Mouse (Mus musculus): ENCODE measurements around the gene Dusp18. TPM values are rescaled to one million over a fixed set of nuclear protein-coding genes. Genes with fewer than 3 reads are reported as not detected.

The Dusp18 gene
- polyA plus RNA-seq, 1 experiment from 2014 or later = 6.4 TPM

DNA sequence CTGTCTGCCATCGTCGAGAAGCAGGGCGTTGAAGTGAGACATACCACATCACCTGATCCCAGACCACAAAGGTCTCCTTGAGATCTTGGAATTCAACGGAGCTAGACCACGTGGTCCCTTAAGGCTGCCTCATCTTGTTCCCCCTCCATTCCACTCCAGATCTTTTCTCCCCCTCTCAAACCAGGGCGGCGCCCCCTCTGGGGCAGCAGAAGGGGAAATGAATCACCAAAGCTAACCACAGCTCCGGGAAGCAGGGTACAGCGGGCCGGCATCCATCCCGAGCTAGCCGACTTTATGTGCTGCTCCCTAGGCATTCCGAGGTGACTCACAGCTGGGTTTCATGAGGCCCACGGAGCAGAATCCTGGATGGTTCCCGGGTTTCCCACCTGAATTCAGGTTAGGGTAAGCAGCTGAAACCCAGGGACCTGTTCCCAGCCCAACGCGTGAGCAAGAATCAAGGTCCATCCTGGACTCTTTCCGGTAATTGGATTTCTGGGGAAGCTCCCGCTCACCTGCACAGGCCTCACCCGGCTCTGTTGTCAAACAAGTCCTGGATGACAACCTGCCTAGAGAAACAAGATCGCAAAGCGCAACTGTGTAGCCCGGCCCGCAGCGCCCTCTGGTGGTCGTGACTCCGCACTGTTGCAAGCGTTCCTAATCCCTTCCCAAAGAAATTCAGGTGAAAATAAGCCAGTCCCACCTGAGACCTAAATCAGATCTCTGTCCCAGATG, 19.2 kb downstream of the Dusp18 start, which contains the start of gene Slc35e4:
Slc35e4 (minus strand) TSS at position 556 of the 732 bp plus-strand sequence.
- H3K36me3 ChIP-seq = no peaks in the 10 kb centered on the region
- no peaks in the 10 kb centered on the region for H3K9me3 ChIP-seq
- H3K4me1 ChIP-seq (replicated peaks) = peaks cover 23% of the 10 kb centered on the region
- under 1% methylated on average over 28 of the region's 28 CpGs for WGBS
- H3K9ac ChIP-seq = peak within 1 kb of the TSS; percentile 43
- peaks cover 10% of the 10 kb centered on the region for H3K27me3 ChIP-seq (replicated peaks)
- H3K27ac ChIP-seq = peak within 1 kb of the TSS; percentile 22; the same call in 1 of the 2 replicates
- H3K4me2 ChIP-seq (replicated peaks) = peak within 1 kb of the TSS; percentile 95
- ATAC-seq = peak; percentile 77
- H3K4me3 ChIP-seq (replicated peaks) = peak within 1 kb of the TSS; percentile 62

- Histone ChIP-seq H3K4me2 (replicated peaks) (no peak overlapping the region), H3K4me3 (replicated peaks) (no peak overlapping the region), H3K9me3 (no peaks in the 10 kb centered on the region), H3K27me3 (replicated peaks) (no peaks in the 10 kb centered on the region; the same call in 1 of the 2 replicates), H3K27ac (no peak overlapping the region), H3K4me1 (replicated peaks) (peaks cover 6% of the 10 kb centered on the region; the same call in 1 of the 2 replicates), H3K36me3 (no peaks in the 10 kb centered on the region), H3K9ac (no peak overlapping the region)
- ATAC-seq = no peak
- 51% methylated on average over 1 of the region's 1 CpGs for WGBS
These were observed 23.7 kb downstream of the Dusp18 start for GRCm38 (mm10) chr11:3918738-3919137.

DNA sequence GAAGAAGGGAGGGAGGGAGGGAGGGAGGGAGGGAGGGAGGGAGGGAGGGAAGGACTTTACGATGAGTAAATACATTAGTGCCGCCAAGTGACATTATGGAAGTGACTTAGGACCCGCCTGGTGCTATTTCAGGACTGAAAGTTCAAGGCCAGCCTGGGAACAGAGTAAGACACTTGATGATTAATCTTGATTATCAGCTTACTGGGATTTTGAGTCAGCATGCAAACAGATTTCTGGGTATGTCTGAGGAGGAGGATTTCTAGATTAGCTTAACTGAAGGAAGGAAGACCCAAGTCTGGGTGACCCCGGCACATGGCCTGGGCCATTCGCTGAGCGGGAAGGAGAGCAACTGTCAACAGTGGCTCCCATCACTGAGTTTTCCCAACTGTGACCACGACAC, 25.4 kb downstream of the Dusp18 start:
- no peak overlapping the region for H3K4me3 ChIP-seq (replicated peaks)
- no peak overlapping the region for H3K9ac ChIP-seq
- H3K27ac ChIP-seq = no peak overlapping the region
- no peak overlapping the region for H3K4me2 ChIP-seq (replicated peaks)
- no peaks in the 10 kb centered on the region for H3K9me3 ChIP-seq
- no peaks in the 10 kb centered on the region; the same call in 1 of the 2 replicates for H3K27me3 ChIP-seq (replicated peaks)
- no peaks in the 10 kb centered on the region for H3K36me3 ChIP-seq
- ATAC-seq = no peak
- WGBS = 87% methylated on average over 7 of the region's 7 CpGs
- H3K4me1 ChIP-seq (replicated peaks) = no peaks in the 10 kb centered on the region

DNA sequence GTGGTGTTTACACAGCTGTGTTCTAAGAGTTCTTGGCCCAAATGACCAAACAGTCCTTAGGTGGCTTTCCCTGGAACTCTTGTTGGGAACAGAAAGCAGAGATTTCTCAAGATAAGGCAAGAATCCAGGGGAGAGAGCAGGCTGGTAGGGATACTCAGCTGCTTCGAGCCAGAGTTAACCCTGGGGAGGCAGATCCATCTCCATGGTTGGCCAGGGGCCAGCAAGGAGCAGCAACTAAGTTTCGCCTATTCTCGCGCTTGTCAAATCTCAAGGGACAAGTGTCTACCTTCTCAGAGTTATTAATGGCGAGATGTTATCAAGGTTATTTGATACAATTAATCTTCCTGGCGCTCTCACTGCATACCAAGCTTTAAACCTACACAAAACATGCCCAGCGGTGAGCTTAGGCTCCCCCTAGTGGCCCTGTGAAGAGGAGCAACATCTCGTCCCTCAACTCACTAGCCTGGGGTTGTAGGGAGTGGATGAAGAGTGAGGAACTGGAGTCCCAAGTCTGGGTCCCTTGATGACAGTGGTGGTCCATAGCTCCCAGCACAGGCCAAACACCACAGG, 26.3 kb downstream of the Dusp18 start:
- ATAC-seq = no peak
- WGBS = 42% methylated on average over 8 of the region's 8 CpGs
- Histone ChIP-seq H3K9ac (no peak overlapping the region), H3K4me2 (replicated peaks) (no peak overlapping the region), H3K4me1 (replicated peaks) (no peaks in the 10 kb centered on the region), H3K9me3 (no peaks in the 10 kb centered on the region), H3K27ac (no peak overlapping the region), H3K36me3 (no peaks in the 10 kb centered on the region), H3K4me3 (replicated peaks) (no peak overlapping the region), H3K27me3 (replicated peaks) (no peaks in the 10 kb centered on the region)

DNA sequence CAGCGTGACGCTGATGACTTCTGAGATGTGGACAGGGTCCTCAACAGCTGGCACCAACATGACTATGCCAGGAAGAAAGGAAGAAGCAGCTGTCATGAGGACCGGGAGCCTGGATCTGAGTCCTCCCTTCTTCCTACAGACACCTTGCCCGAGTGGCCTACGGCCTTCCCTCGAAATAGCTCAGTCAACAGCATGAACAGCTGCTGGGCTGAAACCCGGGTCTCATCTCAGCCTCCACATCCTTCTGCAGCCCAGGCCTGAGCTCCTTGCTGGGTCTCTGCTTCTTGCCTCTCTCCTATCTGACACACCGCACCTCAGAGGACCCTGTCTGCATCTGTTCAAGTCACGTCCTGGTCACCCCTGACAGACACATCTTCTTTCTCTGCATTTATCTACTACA, 27.1 kb downstream of the Dusp18 start:
- Histone ChIP-seq H3K9ac (no peak overlapping the region), H3K27me3 (replicated peaks) (no peaks in the 10 kb centered on the region), H3K4me2 (replicated peaks) (no peak overlapping the region), H3K36me3 (no peaks in the 10 kb centered on the region), H3K4me1 (replicated peaks) (no peaks in the 10 kb centered on the region), H3K27ac (no peak overlapping the region), H3K9me3 (no peaks in the 10 kb centered on the region), H3K4me3 (replicated peaks) (no peak overlapping the region)
- 93% methylated on average over 9 of the region's 9 CpGs for WGBS
- no peak for ATAC-seq

GRCm38 (mm10) chr11:3922731-3923130, 27.7 kb downstream of the Dusp18 start:
- Histone ChIP-seq H3K4me2 (replicated peaks) (no peak overlapping the region), H3K36me3 (no peaks in the 10 kb centered on the region), H3K27me3 (replicated peaks) (no peaks in the 10 kb centered on the region), H3K4me3 (replicated peaks) (no peak overlapping the region), H3K27ac (no peak overlapping the region), H3K9ac (no peak overlapping the region), H3K4me1 (replicated peaks) (no peaks in the 10 kb centered on the region), H3K9me3 (no peaks in the 10 kb centered on the region)
- no peak for ATAC-seq
- 94% methylated on average over 6 of the region's 6 CpGs for WGBS

GRCm38 (mm10) chr11:3925916-3926315, 30.9 kb downstream of the Dusp18 start:
- H3K27me3 ChIP-seq (replicated peaks) = no peaks in the 10 kb centered on the region
- no peak overlapping the region for H3K27ac ChIP-seq
- no peak overlapping the region for H3K4me3 ChIP-seq (replicated peaks)
- H3K4me1 ChIP-seq (replicated peaks) = peaks cover 2% of the 10 kb centered on the region; the same call in 1 of the 2 replicates
- H3K9ac ChIP-seq = no peak overlapping the region
- no peak overlapping the region for H3K4me2 ChIP-seq (replicated peaks)
- H3K9me3 ChIP-seq = no peaks in the 10 kb centered on the region
- no peak for ATAC-seq
- no peaks in the 10 kb centered on the region for H3K36me3 ChIP-seq
- WGBS = 94% methylated on average over 10 of the region's 10 CpGs

DNA sequence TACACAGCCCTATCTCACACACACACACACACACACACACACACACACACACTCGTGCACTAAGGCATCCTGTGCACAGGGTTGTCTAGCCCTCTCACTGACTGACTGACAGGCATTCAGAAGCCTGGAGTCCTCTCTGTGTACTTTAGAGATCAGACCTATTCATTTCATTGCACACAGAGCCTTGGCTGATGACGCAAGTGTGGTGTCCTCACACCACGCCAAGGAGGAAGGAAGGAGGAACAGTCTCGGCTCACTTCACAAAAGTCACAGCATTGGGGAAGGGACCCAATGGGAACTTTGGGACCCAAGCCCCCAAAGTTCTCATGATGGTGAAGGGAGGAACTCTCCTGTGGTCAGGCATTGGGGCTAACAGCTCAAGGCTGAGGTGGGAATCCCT, 35.0 kb downstream of the Dusp18 start:
- Histone ChIP-seq H3K27me3 (replicated peaks) (no peaks in the 10 kb centered on the region), H3K4me2 (replicated peaks) (no peak overlapping the region), H3K9ac (no peak overlapping the region), H3K4me1 (replicated peaks) (peaks cover 7% of the 10 kb centered on the region; the same call in 1 of the 2 replicates), H3K4me3 (replicated peaks) (no peak overlapping the region), H3K27ac (no peak overlapping the region), H3K36me3 (no peaks in the 10 kb centered on the region), H3K9me3 (no peaks in the 10 kb centered on the region)
- WGBS = 75% methylated on average over 4 of the region's 4 CpGs
- no peak for ATAC-seq

- Histone ChIP-seq H3K27ac (no peak overlapping the region), H3K9me3 (no peaks in the 10 kb centered on the region), H3K36me3 (no peaks in the 10 kb centered on the region), H3K27me3 (replicated peaks) (no peaks in the 10 kb centered on the region), H3K4me3 (replicated peaks) (peak overlapping the region; percentile 49), H3K4me2 (replicated peaks) (peak overlapping the region; percentile 74), H3K9ac (peak overlapping the region; percentile 42; the same call in 1 of the 2 replicates), H3K4me1 (replicated peaks) (peaks cover 7% of the 10 kb centered on the region; the same call in 1 of the 2 replicates)
- WGBS = 34% methylated on average over 6 of the region's 6 CpGs
- no peak for ATAC-seq
These were observed 35.9 kb downstream of the Dusp18 start for GRCm38 (mm10) chr11:3930931-3931330.

GRCm38 (mm10) chr11:3931511-3932211, 36.6 kb downstream of the Dusp18 start, which contains the start of gene Tcn2:
Tcn2 (minus strand) TSS chr11:3932159.
- H3K27ac ChIP-seq = no peak within 1 kb of the TSS

DNA sequence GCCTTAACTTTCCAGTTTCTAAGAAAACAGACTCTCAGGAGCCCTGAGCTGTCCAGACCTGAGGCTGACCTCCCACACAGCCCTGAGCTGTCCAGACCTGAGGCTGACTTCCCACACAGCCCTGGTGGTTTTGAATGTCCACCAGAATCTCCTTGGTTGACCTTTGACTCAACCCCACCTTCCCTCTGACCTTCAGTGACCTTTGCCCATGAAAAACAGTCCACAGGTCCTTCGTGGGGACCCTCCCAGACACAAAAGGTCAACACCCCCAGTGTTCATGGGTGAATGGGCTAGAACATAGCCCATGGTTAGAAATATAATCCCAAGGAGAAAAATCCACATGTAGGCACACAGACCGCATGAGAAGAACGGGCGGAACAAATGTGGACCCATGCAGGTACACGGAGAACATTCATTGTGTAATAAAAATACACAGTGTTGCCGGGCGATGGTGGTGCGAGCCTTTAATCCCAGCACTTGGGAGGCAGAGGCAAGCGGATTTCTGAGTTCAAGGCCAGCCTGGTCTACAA, 38.8 kb downstream of the Dusp18 start:
- Histone ChIP-seq H3K9me3 (no peaks in the 10 kb centered on the region), H3K27ac (no peak overlapping the region), H3K27me3 (replicated peaks) (no peaks in the 10 kb centered on the region), H3K4me3 (replicated peaks) (no peak overlapping the region), H3K4me1 (replicated peaks) (peaks cover 7% of the 10 kb centered on the region; the same call in 1 of the 2 replicates), H3K9ac (no peak overlapping the region), H3K4me2 (replicated peaks) (no peak overlapping the region), H3K36me3 (no peaks in the 10 kb centered on the region)
- WGBS = 90% methylated on average over 9 of the region's 9 CpGs
- ATAC-seq = no peak

More at GRCm38 (mm10) chr11:3931511-3932211, 36.6 kb downstream of the Dusp18 start, which contains the start of gene Tcn2:
- H3K4me1 ChIP-seq (replicated peaks) = peaks cover 7% of the 10 kb centered on the region; the same call in 1 of the 2 replicates
- peak within 1 kb of the TSS; percentile 49 for H3K4me3 ChIP-seq (replicated peaks)
- H3K4me2 ChIP-seq (replicated peaks) = peak within 1 kb of the TSS; percentile 74
- H3K9ac ChIP-seq = peak within 1 kb of the TSS; percentile 42
- under 1% methylated on average over 19 of the region's 26 CpGs for WGBS
- H3K9me3 ChIP-seq = no peaks in the 10 kb centered on the region
- ATAC-seq = peak; percentile 95
- no peaks in the 10 kb centered on the region for H3K36me3 ChIP-seq
- H3K27me3 ChIP-seq (replicated peaks) = no peaks in the 10 kb centered on the region

DNA sequence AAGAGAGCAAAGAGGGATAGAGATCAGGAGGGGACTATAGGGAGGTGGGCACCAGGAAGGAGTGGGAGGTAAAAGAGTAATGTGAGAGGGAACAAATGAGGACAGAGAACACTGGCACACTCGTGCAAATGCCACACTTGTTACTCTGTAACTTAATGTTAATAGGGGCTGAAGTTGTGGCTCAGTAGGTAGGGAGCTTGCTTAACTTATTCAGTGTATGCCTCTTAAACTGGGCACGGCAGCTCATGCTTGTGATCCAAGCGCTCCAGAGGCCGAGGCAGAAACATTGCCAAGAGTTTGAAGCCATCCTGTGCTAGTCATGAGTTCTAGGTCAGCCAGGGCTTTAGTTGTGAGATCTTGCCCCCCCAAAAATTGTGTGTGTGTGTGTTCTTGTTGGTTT, 40.1 kb downstream of the Dusp18 start:
- ATAC-seq = no peak
- Histone ChIP-seq H3K9ac (no peak overlapping the region), H3K27me3 (replicated peaks) (no peaks in the 10 kb centered on the region), H3K9me3 (no peaks in the 10 kb centered on the region), H3K4me2 (replicated peaks) (no peak overlapping the region), H3K4me3 (replicated peaks) (no peak overlapping the region), H3K36me3 (no peaks in the 10 kb centered on the region), H3K27ac (no peak overlapping the region), H3K4me1 (replicated peaks) (peaks cover 7% of the 10 kb centered on the region; the same call in 1 of the 2 replicates)
- WGBS = 73% methylated on average over 4 of the region's 4 CpGs
